Mouse (Mus musculus) midbrain, embryonic 16.5 days (tissue): Measurements from ENCODE around the gene Lurap1. TPM values are rescaled to one million over a fixed set of nuclear protein-coding genes. Genes with fewer than 3 reads are reported as not detected.
A peak's percentile ranks its signal among the peaks of the same experiment; 100 is the strongest.

ENCODE experiments used
- ATAC-seq: fragments of 200-750 bp; cut with Nextera tagmentation; 2 replicates; pipeline ENCODE4 v1.8.0; 2017; ENCODE audit warnings: moderate TSS enrichment
- H3K27ac ChIP-seq: fragments of 300-500 bp; sonication (generic); 2 replicates; pipeline ENCODE4 v1.5.1; 2014; ENCODE audit warnings: mild to moderate bottlenecking, low read length, mixed read lengths
- H3K27me3 ChIP-seq: fragments of 300-500 bp; sonication (generic); 2 replicates; pipeline ENCODE4 v1.6.1; 2014; ENCODE audit warnings: low read depth, low read length, mixed read lengths; ENCODE audit not compliant: control insufficient read depth, insufficient read depth
- H3K36me3 ChIP-seq: fragments of 300-500 bp; sonication (generic); 2 replicates; pipeline ENCODE4 v1.6.1; 2014; ENCODE audit warnings: mild to moderate bottlenecking, low read length, moderate library complexity, mixed read lengths; ENCODE audit not compliant: control insufficient read depth, insufficient read depth
- H3K4me1 ChIP-seq: fragments of 300-500 bp; sonication (generic); 2 replicates; pipeline ENCODE4 v1.6.1; 2014; ENCODE audit warnings: mild to moderate bottlenecking, low read length, mixed read lengths; ENCODE audit not compliant: control insufficient read depth, insufficient read depth
- H3K4me2 ChIP-seq: fragments of 300-500 bp; sonication (generic); 2 replicates; pipeline ENCODE4 v1.6.1; 2014; ENCODE audit warnings: mild to moderate bottlenecking, low read length, mixed read lengths
- H3K4me3 ChIP-seq: fragments of 300-500 bp; sonication (generic); 2 replicates; pipeline ENCODE4 v1.5.1; 2014; ENCODE audit warnings: low read depth, mild to moderate bottlenecking, low read length, moderate library complexity, mixed read lengths
- H3K9ac ChIP-seq: fragments of 300-500 bp; sonication (generic); 2 replicates; pipeline ENCODE4 v1.6.1; 2014; ENCODE audit warnings: low read depth, low read length, mixed read lengths
- H3K9me3 ChIP-seq: fragments of 300-500 bp; sonication (generic); replicated peaks from 2 replicates; pipeline ENCODE4 v1.6.1; 2014; ENCODE audit warnings: mild to moderate bottlenecking, low read length, mixed read lengths; ENCODE audit not compliant: control insufficient read depth, poor library complexity, severe bottlenecking
- WGBS: fragments of 180-500 bp; shearing (Covaris S2); extraction: QIAGEN DNeasy Blood & Tissue Kit; methylation state at CpG from one replicate; pipeline ENCODE4 v1.1.7; 2014; 5-methylcytosine and 5-hydroxymethylcytosine counted together
- polyA plus RNA-seq: library from polyadenylated mRNA; unstranded; fragments of >200 nt; fragmentation: Nextera tagmentation; extraction: Ambion mirVana; gene quantifications from 2 replicates; pipeline ENCODE4 v1.2.1, GENCODE M21; 2015

Lurap1 gene
- polyA plus RNA-seq = 2.1 and 3.1 TPM in 2 replicates

- Histone ChIP-seq H3K9ac (peak within 1 kb of the TSS; percentile 96), H3K27ac (peak within 1 kb of the TSS; percentile 87), H3K27me3 (no peaks in the 10 kb centered on the region), H3K4me1 (peaks cover 13% of the 10 kb centered on the region), H3K4me2 (peak within 1 kb of the TSS; percentile 75), H3K4me3 (peak within 1 kb of the TSS; percentile 86), H3K36me3 (peaks cover 26% of the 10 kb centered on the region), H3K9me3 (no peaks in the 10 kb centered on the region)
- ATAC-seq = no peak
- WGBS = 78% methylated on average over 6 of the region's 6 CpGs
Observed at GRCm38 (mm10) chr4:116151238-116151637, at the start of gene Lurap1. Gene Lurap1, minus strand, starts transcription at chr4:116151338.

GRCm38 (mm10) chr4:116198422-116198821, 47.3 kb upstream of the Lurap1 start:
- Histone ChIP-seq H3K9ac (no peak overlapping the region), H3K4me1 (no peaks in the 10 kb centered on the region), H3K36me3 (no peaks in the 10 kb centered on the region), H3K27ac (no peak overlapping the region), H3K9me3 (no peaks in the 10 kb centered on the region), H3K27me3 (no peaks in the 10 kb centered on the region), H3K4me3 (no peak overlapping the region), H3K4me2 (no peak overlapping the region)
- 91% methylated on average over 2 of the region's 2 CpGs for WGBS
- ATAC-seq = no peak

GRCm38 (mm10) chr4:116193583-116194383, 42.6 kb upstream of the Lurap1 start:
- H3K27me3 ChIP-seq = no peaks in the 10 kb centered on the region
- H3K9me3 ChIP-seq = no peaks in the 10 kb centered on the region
- no peak overlapping the region for H3K4me3 ChIP-seq
- no peak overlapping the region for H3K4me2 ChIP-seq
- no peak overlapping the region for H3K9ac ChIP-seq
- H3K36me3 ChIP-seq = no peaks in the 10 kb centered on the region
- no peaks in the 10 kb centered on the region for H3K4me1 ChIP-seq
- no peak for ATAC-seq
- H3K27ac ChIP-seq = no peak overlapping the region
- 79% methylated on average over 9 of the region's 9 CpGs for WGBS

GRCm38 (mm10) chr4:116192286-116192835, 41.2 kb upstream of the Lurap1 start:
- Histone ChIP-seq H3K9me3 (no peaks in the 10 kb centered on the region), H3K4me1 (no peaks in the 10 kb centered on the region), H3K4me3 (no peak overlapping the region), H3K36me3 (no peaks in the 10 kb centered on the region), H3K9ac (no peak overlapping the region), H3K27ac (no peak overlapping the region), H3K27me3 (no peaks in the 10 kb centered on the region), H3K4me2 (no peak overlapping the region)
- WGBS = 67% methylated on average over 4 of the region's 4 CpGs
- ATAC-seq = no peak

- Histone ChIP-seq H3K4me3 (no peak overlapping the region), H3K4me2 (no peak overlapping the region), H3K9ac (no peak overlapping the region), H3K27ac (no peak overlapping the region), H3K36me3 (no peaks in the 10 kb centered on the region), H3K27me3 (no peaks in the 10 kb centered on the region), H3K4me1 (peaks cover 4% of the 10 kb centered on the region; the same call in 1 of the 2 replicates), H3K9me3 (no peaks in the 10 kb centered on the region)
- WGBS = 93% methylated on average over 4 of the region's 4 CpGs
- ATAC-seq = no peak
Observed at GRCm38 (mm10) chr4:116185083-116185482, 33.9 kb upstream of the Lurap1 start.

- Histone ChIP-seq H3K4me3 (peak overlapping the region; percentile 18), H3K9me3 (no peaks in the 10 kb centered on the region), H3K36me3 (no peaks in the 10 kb centered on the region), H3K27ac (peak overlapping the region; percentile 50; the same call in 1 of the 2 replicates), H3K9ac (peak overlapping the region; percentile 61), H3K4me1 (peaks cover 4% of the 10 kb centered on the region; the same call in 1 of the 2 replicates), H3K27me3 (no peaks in the 10 kb centered on the region), H3K4me2 (peak overlapping the region; percentile 49)
- ATAC-seq = no peak
- 2% methylated on average over 12 of the region's 12 CpGs for WGBS
Observed at GRCm38 (mm10) chr4:116182745-116183144, 31.6 kb upstream of the Lurap1 start.

GRCm38 (mm10) chr4:116182079-116182478, 30.9 kb upstream of the Lurap1 start:
- WGBS = 25% methylated on average over 3 of the region's 3 CpGs
- H3K4me1 ChIP-seq = peaks cover 6% of the 10 kb centered on the region
- H3K9me3 ChIP-seq = no peaks in the 10 kb centered on the region
- no peak overlapping the region for H3K4me2 ChIP-seq
- H3K36me3 ChIP-seq = no peaks in the 10 kb centered on the region
- no peak overlapping the region for H3K4me3 ChIP-seq
- H3K9ac ChIP-seq = no peak overlapping the region
- H3K27ac ChIP-seq = no peak overlapping the region
- no peaks in the 10 kb centered on the region for H3K27me3 ChIP-seq
- no peak for ATAC-seq

GRCm38 (mm10) chr4:116177140-116177539, 26.0 kb upstream of the Lurap1 start:
- peak overlapping the region; percentile 23; the same call in 1 of the 2 replicates for H3K27ac ChIP-seq
- H3K9me3 ChIP-seq = no peaks in the 10 kb centered on the region
- no peak for ATAC-seq
- no peaks in the 10 kb centered on the region for H3K27me3 ChIP-seq
- peaks cover 11% of the 10 kb centered on the region for H3K4me1 ChIP-seq
- peak overlapping the region; percentile 40; the same call in 1 of the 2 replicates for H3K4me2 ChIP-seq
- no peak overlapping the region for H3K9ac ChIP-seq
- H3K36me3 ChIP-seq = no peaks in the 10 kb centered on the region
- WGBS = 22% methylated on average over 5 of the region's 5 CpGs
- H3K4me3 ChIP-seq = no peak overlapping the region

- H3K36me3 ChIP-seq = no peaks in the 10 kb centered on the region
- 0 out of 2 replicates have a peak overlapping the region, but pooled peaks have one; percentile 23 for H3K9ac ChIP-seq
- H3K4me2 ChIP-seq = peak overlapping the region; percentile 40
- H3K27ac ChIP-seq = peak overlapping the region; percentile 60; the same call in 1 of the 2 replicates
- H3K4me3 ChIP-seq = no peak overlapping the region
- no peaks in the 10 kb centered on the region for H3K9me3 ChIP-seq
- no peaks in the 10 kb centered on the region for H3K27me3 ChIP-seq
- 20% methylated on average over 10 of the region's 10 CpGs for WGBS
- H3K4me1 ChIP-seq = peaks cover 11% of the 10 kb centered on the region
- peak; percentile 81 for ATAC-seq
Observed at GRCm38 (mm10) chr4:116176543-116176988, 25.4 kb upstream of the Lurap1 start.
